Mouse (Mus musculus) myocyte (in vitro differentiated cells): Measurements from ENCODE around the gene Acpp. TPM values are rescaled to one million over a fixed set of nuclear protein-coding genes. Genes with fewer than 3 reads are reported as not detected.

Experiments
- H3K27me3 ChIP-seq: one replicate; pipeline ENCODE4 v1.6.1; 2011; ENCODE audit not compliant: control insufficient read depth, insufficient read depth, insufficient read length
- H3K36me3 ChIP-seq: one replicate; pipeline ENCODE4 v1.6.1; 2011; ENCODE audit not compliant: control insufficient read depth, insufficient read depth
- H3K4me2 ChIP-seq: one replicate; pipeline ENCODE4 v1.6.1; 2011; ENCODE audit warnings: low read depth, control low read depth
- H3K4me3 ChIP-seq: one replicate; pipeline ENCODE4 v1.5.1; 2011; ENCODE audit warnings: mild to moderate bottlenecking, control low read depth, moderate library complexity
- H3K79me2 ChIP-seq: one replicate; pipeline ENCODE4 v1.6.1; 2011; ENCODE audit not compliant: control insufficient read depth, insufficient read depth
- H3ac ChIP-seq: one replicate; pipeline ENCODE4 v1.6.1; 2011; ENCODE audit not compliant: control insufficient read depth, insufficient read length
- CEBPB ChIP-seq: IDR thresholded peaks from 2 replicates; pipeline ENCODE4 v1.6.1; 2011; ENCODE audit warnings: mild to moderate bottlenecking, moderate library complexity; ENCODE audit not compliant: poor library complexity, insufficient read depth, severe bottlenecking
- E2F4 ChIP-seq: IDR thresholded peaks from one replicate; pipeline ENCODE4 v1.6.1; 2011; ENCODE audit warnings: mild to moderate bottlenecking, control low read depth, moderate library complexity; ENCODE audit not compliant: insufficient read depth
- MAX ChIP-seq: IDR thresholded peaks from one replicate; pipeline ENCODE4 v1.6.1; 2011; ENCODE audit warnings: low read depth, mild to moderate bottlenecking, control low read depth
- MYOD1 ChIP-seq, 3 experiments: IDR thresholded peaks; one replicate each; pipeline ENCODE4 v1.6.1; 2011; ENCODE audit warnings: control low read depth in 2 of 3, low read depth in 2 of 3, mild to moderate bottlenecking in 2 of 3, moderate library complexity in 1 of 3; ENCODE audit not compliant: insufficient read length in 2 of 3, control insufficient read depth in 1 of 3
- MYOG ChIP-seq, 3 experiments: IDR thresholded peaks; one replicate each; pipeline ENCODE4 v1.6.1; 2011; ENCODE audit warnings: control low read depth in 2 of 3, low read depth in 2 of 3, mild to moderate bottlenecking in 2 of 3; ENCODE audit not compliant: insufficient read length in 2 of 3, control insufficient read depth in 1 of 3, insufficient read depth in 1 of 3
- POLR2A ChIP-seq: IDR thresholded peaks from one replicate; pipeline ENCODE4 v1.6.1; 2011; ENCODE audit warnings: low read depth, mild to moderate bottlenecking, control low read depth, moderate library complexity; ENCODE audit not compliant: insufficient read length
- POLR2AphosphoS2 ChIP-seq: IDR thresholded peaks from one replicate; pipeline ENCODE4 v1.6.1; 2011; ENCODE audit warnings: low read depth, control low read depth; ENCODE audit not compliant: insufficient read length
- REST ChIP-seq: IDR thresholded peaks from one replicate; pipeline ENCODE4 v1.6.1; 2011; ENCODE audit warnings: mild to moderate bottlenecking, control low read depth, moderate library complexity; ENCODE audit not compliant: insufficient read depth, insufficient read length
- SRF ChIP-seq: IDR thresholded peaks from one replicate; pipeline ENCODE4 v1.6.1; 2011; ENCODE audit warnings: low read depth; ENCODE audit not compliant: control insufficient read depth, insufficient read length
- TCF12 ChIP-seq: IDR thresholded peaks from one replicate; pipeline ENCODE4 v1.6.1; 2011; ENCODE audit warnings: mild to moderate bottlenecking, control low read depth; ENCODE audit not compliant: poor library complexity, insufficient read depth, severe bottlenecking
- TCF3 ChIP-seq: IDR thresholded peaks from one replicate; pipeline ENCODE4 v1.6.1; 2011; ENCODE audit warnings: low read depth, control low read depth; ENCODE audit not compliant: insufficient read length
- USF1 ChIP-seq: IDR thresholded peaks from one replicate; pipeline ENCODE4 v1.6.1; 2011; ENCODE audit warnings: low read depth, mild to moderate bottlenecking, control low read depth, moderate library complexity
- polyA plus RNA-seq: library from polyadenylated mRNA; unstranded; fragments of >200 nt; fragmentation: generic; extraction: Trizol; gene quantifications from one replicate; pipeline ENCODE4 v1.2.1, GENCODE M21; 2012; ENCODE audit warnings: missing spikeins

Gene Acpp
- polyA plus RNA-seq, 1 experiment = 0.35 TPM

GRCm38 (mm10) chr9:104277528-104278162 lies 59.9 kb downstream of the Acpp start:
- Histone ChIP-seq H3K79me2 (no peaks in the 10 kb centered on the region), H3K4me3 (no peak overlapping the region), H3K36me3 (no peaks in the 10 kb centered on the region), H3ac (no peak overlapping the region), H3K27me3 (no peaks in the 10 kb centered on the region), H3K4me2 (peak overlapping the region; percentile 31)
- TF ChIP-seq E2F4 = no peak
- TF ChIP-seq TCF3 = no peak
- TF ChIP-seq SRF = no peak
- TF ChIP-seq POLR2A = no peak
- no peak for TF ChIP-seq MYOD1 (IDR thresholded peaks at IDR 0.05; ENCODE audit: control insufficient read depth in 1 of 3, insufficient read length in 2 of 3, low read depth in 2 of 3)
- TF ChIP-seq USF1 = no peak
- TF ChIP-seq CEBPB = no peak
- no peak for TF ChIP-seq TCF12
- TF ChIP-seq MAX = no peak
- TF ChIP-seq REST = no peak
- TF ChIP-seq MYOG (IDR thresholded peaks at IDR 0.05; ENCODE audit: control insufficient read depth in 1 of 3, insufficient read depth in 1 of 3, insufficient read length in 2 of 3, low read depth in 2 of 3) = no peak
- no peak for TF ChIP-seq POLR2AphosphoS2

- Histone ChIP-seq H3ac (no peak overlapping the region), H3K36me3 (no peaks in the 10 kb centered on the region), H3K79me2 (no peaks in the 10 kb centered on the region), H3K4me3 (no peak overlapping the region), H3K27me3 (no peaks in the 10 kb centered on the region), H3K4me2 (no peak overlapping the region)
- TF ChIP-seq SRF (no peak), POLR2A (no peak), MYOD1 (IDR thresholded peaks at IDR 0.05; ENCODE audit: control insufficient read depth in 1 of 3, insufficient read length in 2 of 3, low read depth in 2 of 3) (no peak), POLR2AphosphoS2 (no peak), REST (no peak), TCF3 (no peak), MAX (no peak), USF1 (no peak), CEBPB (no peak), MYOG (IDR thresholded peaks at IDR 0.05; ENCODE audit: control insufficient read depth in 1 of 3, insufficient read depth in 1 of 3, insufficient read length in 2 of 3, low read depth in 2 of 3) (no peak), E2F4 (no peak), TCF12 (no peak)
These were observed 62.3 kb downstream of the Acpp start for GRCm38 (mm10) chr9:104275084-104275785.

- Histone ChIP-seq H3K4me2 (no peak overlapping the region), H3K36me3 (no peaks in the 10 kb centered on the region), H3K79me2 (no peaks in the 10 kb centered on the region), H3K4me3 (no peak overlapping the region), H3ac (no peak overlapping the region), H3K27me3 (no peaks in the 10 kb centered on the region)
- TF ChIP-seq TCF12 = no peak
- no peak for TF ChIP-seq REST
- TF ChIP-seq MAX = no peak
- no peak for TF ChIP-seq POLR2A
- TF ChIP-seq USF1 = no peak
- TF ChIP-seq POLR2AphosphoS2 = no peak
- TF ChIP-seq E2F4 = no peak
- TF ChIP-seq MYOG (IDR thresholded peaks at IDR 0.05; ENCODE audit: control insufficient read depth in 1 of 3, insufficient read depth in 1 of 3, insufficient read length in 2 of 3, low read depth in 2 of 3) = no peak
- no peak for TF ChIP-seq SRF
- no peak for TF ChIP-seq TCF3
- no peak for TF ChIP-seq CEBPB
These were observed 65.5 kb downstream of the Acpp start for GRCm38 (mm10) chr9:104272057-104272456.

- no peak for TF ChIP-seq MYOG (IDR thresholded peaks at IDR 0.05; ENCODE audit: control insufficient read depth in 1 of 3, insufficient read depth in 1 of 3, insufficient read length in 2 of 3, low read depth in 2 of 3)
- TF ChIP-seq MYOD1 (IDR thresholded peaks at IDR 0.05; ENCODE audit: control insufficient read depth in 1 of 3, insufficient read length in 2 of 3, low read depth in 2 of 3) = no peak
- no peak for TF ChIP-seq REST
- no peak for TF ChIP-seq SRF
- no peak for TF ChIP-seq TCF12
- TF ChIP-seq TCF3 = no peak
- TF ChIP-seq E2F4 = no peak
- no peak for TF ChIP-seq POLR2A
- no peak for TF ChIP-seq POLR2AphosphoS2
- no peak for TF ChIP-seq MAX
- TF ChIP-seq CEBPB = no peak
- Histone ChIP-seq H3K27me3 (no peaks in the 10 kb centered on the region), H3K4me2 (no peak overlapping the region), H3K36me3 (no peaks in the 10 kb centered on the region), H3K4me3 (no peak overlapping the region), H3K79me2 (no peaks in the 10 kb centered on the region), H3ac (no peak overlapping the region)
These were observed 65.9 kb downstream of the Acpp start for GRCm38 (mm10) chr9:104271642-104272041.
